Mouse (Mus musculus) retina, postnatal 7 days (tissue): Measurements from ENCODE around the gene Usp2.

Experiments
- DNase-seq: peaks from one replicate; pipeline ENCODE4 v3.0.0-alpha.2; 2012; ENCODE audit warnings: low read depth, low spot score

The Usp2 gene

GRCm38 (mm10) chr9:44075996-44076763 lies 9.4 kb downstream of the Usp2 start:
- DNase-seq: no peak

- DNase-seq: peak; percentile 86
These were observed 9.9 kb downstream of the Usp2 start for GRCm38 (mm10) chr9:44076764-44077120.

DNA sequence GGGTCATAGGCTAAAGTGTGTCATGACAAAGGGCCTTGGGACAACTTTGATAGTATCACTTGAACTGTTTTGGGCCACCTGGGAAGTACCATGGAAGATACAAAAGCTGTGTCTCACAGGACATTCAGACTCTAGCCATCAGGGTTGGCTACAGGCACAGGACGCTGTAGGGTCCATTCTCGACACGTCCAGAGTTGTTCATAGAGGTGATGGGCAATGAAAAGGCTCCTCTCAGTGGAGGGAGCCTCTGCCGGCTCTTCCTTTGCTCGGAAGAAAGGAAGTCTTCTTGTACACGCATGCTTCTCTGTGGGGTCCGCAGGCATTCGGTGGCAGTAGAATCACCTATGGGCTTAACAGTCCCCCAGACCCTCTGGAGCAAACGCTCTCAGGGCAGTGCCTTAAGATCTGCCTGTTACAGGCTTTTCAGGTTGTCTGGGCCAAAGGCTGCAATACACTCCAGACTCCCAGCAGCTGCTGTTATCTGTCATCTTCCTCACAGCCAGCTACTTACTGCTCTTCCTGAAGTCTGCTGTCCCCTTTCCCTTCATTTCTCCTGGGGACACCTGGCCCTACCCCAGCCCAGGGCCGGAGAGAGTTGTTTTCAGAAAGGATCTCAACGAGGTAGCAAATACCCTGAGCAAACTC lies 10.6 kb downstream of the Usp2 start:
- no peak for DNase-seq

GRCm38 (mm10) chr9:44078136-44078797 lies 11.4 kb downstream of the Usp2 start:
- DNase-seq: no peak

DNA sequence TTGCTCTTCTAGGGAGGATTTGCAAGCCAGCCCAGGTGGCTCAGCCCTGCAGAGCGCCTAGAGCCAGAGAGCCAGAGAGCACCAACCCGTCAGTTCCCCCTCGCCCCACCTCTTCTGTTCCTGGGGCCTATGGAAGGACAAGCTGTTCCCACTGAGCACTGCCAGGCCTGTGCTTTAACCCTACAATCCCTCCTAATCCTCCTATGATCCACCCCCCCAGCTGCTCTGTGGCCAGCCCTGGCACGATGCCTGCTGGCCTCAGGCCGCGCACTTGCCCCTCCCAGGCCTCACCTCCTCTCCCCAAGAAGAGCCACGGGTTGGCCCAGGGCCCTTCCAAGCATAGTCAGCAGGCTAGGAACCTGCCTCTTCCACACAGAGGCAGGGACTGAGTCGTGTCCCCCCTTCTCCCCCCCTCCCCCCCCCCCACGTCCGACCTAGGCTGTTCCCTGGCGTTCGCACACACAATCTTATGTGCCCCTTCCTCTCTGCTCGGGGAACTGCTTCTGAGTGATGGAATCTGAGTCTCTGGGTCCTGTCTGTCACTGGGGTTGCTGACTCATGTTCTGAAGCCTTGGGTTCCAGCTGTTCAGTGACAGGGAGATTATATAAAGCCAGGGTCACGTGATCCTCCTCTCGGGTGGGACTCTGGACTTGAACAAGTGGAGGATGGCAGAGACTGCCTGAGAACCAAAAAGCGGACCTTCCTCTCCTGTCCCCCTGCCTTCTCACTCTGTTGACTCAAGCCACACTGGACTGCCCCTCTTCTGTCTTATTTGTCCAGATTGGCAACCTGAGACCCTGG lies 12.3 kb downstream of the Usp2 start:
- DNase-seq: peak; percentile 89

DNA sequence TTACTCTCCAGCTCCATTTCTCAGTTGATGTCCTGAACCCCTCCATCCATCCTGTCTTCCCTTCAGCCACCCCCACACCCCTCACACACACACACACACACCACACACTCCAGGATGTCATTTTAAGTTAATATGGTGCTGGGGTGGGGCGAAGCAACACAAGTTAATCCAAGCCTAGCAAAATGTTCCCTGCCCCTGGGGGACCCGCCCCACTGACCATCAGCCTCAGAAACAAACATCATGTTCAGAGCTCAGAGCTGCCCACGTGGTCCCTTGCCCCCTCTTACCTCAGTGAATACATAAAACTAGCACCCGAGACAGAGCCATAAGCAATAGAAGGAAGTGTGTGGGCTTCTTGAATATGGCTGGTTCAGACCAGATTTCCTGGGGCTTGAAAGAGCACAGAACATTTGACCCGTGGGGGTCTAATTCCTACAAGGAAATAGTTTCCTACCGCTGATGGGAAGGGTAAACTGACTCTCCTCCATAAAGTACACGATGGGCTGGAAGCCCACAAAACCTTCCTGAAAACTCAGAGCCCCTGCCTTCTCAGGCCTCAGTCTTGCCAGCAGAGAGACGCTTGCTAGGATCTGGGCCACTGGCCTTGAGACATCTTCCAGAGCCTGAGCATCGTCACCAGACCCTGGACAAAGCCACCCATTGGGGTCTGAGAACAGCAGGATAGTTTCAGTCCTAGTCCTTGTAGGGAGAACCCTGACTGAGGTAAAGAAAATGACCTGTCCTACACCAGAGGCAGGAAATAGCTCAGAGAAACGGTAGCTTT lies 13.4 kb downstream of the Usp2 start:
- DNase-seq: no peak

- no peak for DNase-seq
These were observed 14.1 kb downstream of the Usp2 start for GRCm38 (mm10) chr9:44080953-44081352.

DNA sequence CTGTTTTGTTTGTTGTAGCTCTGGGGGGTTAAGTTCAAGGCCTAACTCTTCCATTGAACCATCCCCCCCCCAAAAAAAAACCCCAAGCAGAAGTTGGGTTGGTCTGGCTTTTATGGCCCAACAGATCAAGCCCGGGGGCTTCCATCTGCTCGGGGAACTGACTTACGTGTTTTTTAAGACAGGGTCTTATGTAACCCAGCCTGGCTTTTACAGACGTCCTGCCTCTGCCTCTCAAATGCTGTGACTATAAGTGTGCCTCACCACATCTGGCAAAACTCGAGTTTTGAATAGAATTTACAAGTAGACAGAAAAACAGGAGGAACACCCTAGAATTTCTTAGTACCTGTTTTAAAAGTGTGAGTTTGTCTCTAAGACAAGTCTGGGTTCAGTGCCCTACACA lies 14.8 kb downstream of the Usp2 start:
- no peak for DNase-seq

GRCm38 (mm10) chr9:44082266-44082665 lies 15.4 kb downstream of the Usp2 start:
- DNase-seq: no peak

- DNase-seq: no peak
These were observed 16.7 kb downstream of the Usp2 start for GRCm38 (mm10) chr9:44083392-44084121.

GRCm38 (mm10) chr9:44084236-44084635 lies 17.4 kb downstream of the Usp2 start:
- no peak for DNase-seq

DNA sequence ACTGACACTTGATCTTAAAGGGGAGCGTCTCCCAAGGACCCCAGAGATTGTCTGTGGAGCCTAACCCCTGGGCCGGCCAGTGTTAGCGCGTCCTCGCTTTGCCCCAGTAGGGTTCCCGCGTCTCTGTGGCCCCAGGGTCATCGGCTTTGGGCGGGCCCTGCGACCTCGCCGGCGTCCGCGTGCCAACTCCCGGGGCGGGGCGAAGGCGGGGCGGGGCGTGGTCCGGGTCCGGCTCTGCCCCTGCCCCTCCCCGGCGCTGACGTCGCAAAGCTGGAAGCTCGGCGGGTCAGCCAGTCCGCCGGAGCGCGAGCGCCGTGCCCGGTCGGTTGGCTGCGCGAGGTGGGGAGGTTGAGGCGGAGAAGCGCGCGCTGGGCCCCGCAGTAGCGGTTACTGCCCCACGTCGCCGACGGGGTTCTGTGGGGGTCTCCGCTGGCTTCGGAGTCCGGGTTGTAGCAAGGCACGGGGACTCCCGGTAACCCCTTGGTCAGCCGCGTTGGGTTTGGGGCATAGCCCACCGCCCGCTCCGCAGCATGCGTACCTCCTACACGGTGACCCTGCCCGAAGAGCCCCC lies 17.9 kb downstream of the Usp2 start:
- DNase-seq: peak; percentile 72

DNA sequence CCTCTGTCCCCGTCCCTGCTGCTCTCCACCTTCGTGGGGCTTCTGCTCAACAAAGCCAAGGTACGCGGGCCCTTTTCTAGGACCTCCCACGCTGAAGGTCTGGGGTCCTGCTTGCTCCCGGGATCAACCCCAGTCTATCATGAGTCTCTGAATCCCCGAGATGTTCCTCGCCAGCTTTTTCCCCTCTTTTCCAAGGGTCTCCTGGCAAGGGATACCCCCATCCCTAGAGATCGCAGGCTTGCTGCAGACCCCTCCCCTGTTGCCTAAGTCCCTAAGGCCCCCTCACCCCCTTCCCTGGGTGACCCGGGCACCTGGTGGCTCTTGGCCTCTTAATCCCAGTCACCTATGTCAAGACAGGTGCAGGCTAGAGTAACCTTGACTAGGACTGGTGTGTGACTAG lies 18.5 kb downstream of the Usp2 start:
- DNase-seq: no peak

DNA sequence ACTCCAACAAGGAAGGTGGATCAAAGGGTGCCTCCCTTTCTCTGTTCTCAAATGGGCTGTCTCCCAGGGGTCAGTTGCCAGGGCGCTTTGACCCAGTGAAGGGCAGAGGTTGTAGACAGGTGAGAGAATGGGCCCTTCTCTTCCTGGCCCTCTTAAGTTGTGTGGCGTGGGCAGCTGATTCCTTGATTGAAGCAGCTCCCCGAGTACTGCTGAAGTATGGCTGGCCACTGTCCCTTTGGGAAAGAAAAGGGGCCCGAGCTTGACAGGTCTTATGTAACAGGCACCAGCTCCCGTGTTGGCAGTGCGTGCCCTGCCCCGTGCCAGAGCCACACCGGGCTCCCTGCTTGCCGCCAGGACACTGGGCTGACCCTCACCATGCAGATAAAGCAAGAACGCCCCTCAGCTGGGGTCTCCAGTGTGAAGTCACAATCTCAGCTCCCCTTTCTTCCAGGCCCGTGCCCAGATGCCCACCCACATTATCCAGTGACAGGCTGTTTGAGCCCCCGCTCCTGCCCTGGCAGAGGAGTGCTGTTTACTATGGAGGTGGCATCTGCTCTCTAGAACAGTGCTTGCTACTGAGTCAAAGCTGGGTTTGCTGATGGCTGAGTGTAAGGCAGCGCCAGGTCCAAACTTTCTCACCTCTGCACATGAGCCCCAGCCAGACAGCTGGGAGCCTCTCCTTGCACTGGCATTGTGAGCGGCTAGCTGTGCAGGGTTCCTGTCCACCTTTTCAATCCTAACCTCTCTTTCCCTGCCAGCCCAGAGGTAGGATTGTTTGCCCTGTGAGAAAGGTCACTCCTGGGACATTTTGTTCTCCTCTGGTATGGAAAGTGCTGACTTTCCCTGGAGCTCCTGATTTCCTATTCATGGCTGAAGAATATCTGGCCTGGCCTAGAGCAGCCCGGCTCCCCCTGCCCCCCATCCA lies 19.2 kb downstream of the Usp2 start:
- DNase-seq: no peak

DNA sequence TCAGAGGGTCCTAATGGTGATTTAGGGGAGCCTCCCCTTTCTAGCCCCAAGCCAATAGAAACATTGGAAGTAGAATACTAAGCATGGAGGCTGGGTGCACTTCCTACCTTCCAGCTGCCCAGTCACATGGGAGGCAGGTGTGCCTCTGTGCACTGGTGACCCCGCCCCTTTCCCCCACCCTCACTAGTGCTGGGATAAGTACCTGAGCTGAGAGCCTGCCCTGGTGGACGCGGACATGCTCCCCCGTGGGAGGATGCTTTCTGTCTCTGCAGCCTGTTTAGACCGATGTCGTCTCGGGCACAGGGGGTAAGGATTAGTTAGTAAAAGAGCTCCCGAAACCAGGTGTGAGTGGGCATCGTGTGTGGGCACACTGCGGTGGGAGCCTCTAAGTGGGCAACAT lies 20.1 kb downstream of the Usp2 start:
- no peak for DNase-seq

- DNase-seq: no peak
These were observed 21.1 kb downstream of the Usp2 start for GRCm38 (mm10) chr9:44087761-44088455.

DNA sequence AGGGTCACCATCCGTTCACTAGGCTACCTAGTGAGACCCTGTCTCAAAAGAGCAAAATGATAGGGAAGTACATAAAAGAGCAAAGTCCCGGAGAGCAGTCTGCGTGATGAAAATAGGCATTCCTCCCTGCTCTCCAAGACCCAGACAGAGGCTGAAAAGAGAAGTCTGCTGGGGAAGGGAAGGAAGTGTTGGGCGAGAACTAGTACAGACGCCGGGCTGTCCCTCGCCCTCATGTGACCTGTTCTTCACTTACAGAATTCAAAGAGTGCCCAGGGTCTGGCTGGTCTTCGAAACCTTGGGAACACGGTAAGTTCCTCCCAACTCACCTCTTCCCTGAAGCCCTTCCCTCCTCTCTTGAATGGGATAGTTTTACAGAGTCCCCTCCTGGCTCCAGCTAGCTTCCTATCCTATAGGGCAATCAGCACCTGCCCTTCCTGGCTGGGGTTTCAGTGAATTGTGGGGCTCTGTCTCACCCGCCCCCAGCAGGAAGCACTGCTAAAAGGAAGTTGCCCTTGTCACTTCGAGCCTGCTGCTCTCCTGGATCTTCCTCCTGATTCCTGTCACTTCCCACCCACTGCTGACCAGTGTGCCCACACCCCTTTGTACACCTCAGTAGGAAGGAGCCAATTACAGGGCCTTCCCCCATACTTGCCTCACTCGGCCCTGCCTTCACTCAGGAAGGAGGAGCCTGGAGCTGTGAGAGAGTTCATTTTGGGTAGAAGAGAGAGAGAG lies 22.2 kb downstream of the Usp2 start:
- DNase-seq: no peak
